Mouse (Mus musculus) liver, embryonic 14.5 days (tissue): ENCODE measurements around the gene 0610040J01Rik. TPM values are rescaled to one million over a fixed set of nuclear protein-coding genes. Genes with fewer than 3 reads are reported as not detected.

Experiments used
- ATAC-seq: fragments of 200-750 bp; cut with Nextera tagmentation; 2 replicates; pipeline ENCODE4 v1.8.0; 2017; ENCODE audit warnings: moderate number of reproducible peaks, mild to moderate bottlenecking, moderate library complexity; ENCODE audit not compliant: insufficient read depth
- DNase-seq, 3 experiments: peaks; one replicate each; pipeline ENCODE4 v3.0.0-alpha.2; 2012 to 2013; ENCODE audit warnings: low read depth in 3 of 3, low spot score in 3 of 3
- H3K27ac ChIP-seq: fragments of 300-500 bp; sonication (generic); 2 replicates; pipeline ENCODE4 v1.5.1; 2014; ENCODE audit warnings: moderate library complexity, mild to moderate bottlenecking, control low read depth, inconsistent platforms
- H3K27me3 ChIP-seq: fragments of 300-500 bp; sonication (generic); 2 replicates; pipeline ENCODE4 v1.6.1; 2014; ENCODE audit warnings: mild to moderate bottlenecking, low read length, moderate library complexity; ENCODE audit not compliant: control insufficient read depth, insufficient read depth
- H3K36me3 ChIP-seq: fragments of 300-500 bp; sonication (generic); replicated peaks from 2 replicates; pipeline ENCODE4 v1.6.1; 2014; ENCODE audit warnings: low read depth; ENCODE audit not compliant: control insufficient read depth, insufficient read depth
- H3K4me1 ChIP-seq, 2 experiments: fragments of 200-500 bp in 1 of 2; fragments of 300-500 bp in 1 of 2; sonication (generic) in 1 of 2; replicated peaks; 2 replicates each; pipeline ENCODE4 v1.6.1; 2012 to 2014; ENCODE audit warnings: antibody characterized with exemption in 1 of 2, inconsistent platforms in 1 of 2, low read length in 1 of 2; ENCODE audit not compliant: control insufficient read depth in 2 of 2, insufficient read depth in 2 of 2
- H3K4me2 ChIP-seq: fragments of 300-500 bp; sonication (generic); 2 replicates; pipeline ENCODE4 v1.6.1; 2014; ENCODE audit warnings: low read depth, mild to moderate bottlenecking, control low read depth, moderate library complexity
- H3K4me3 ChIP-seq, 2 experiments: fragments of 200-500 bp in 1 of 2; fragments of 300-500 bp in 1 of 2; sonication (generic) in 1 of 2; 2 replicates each; pipeline ENCODE4 v1.5.1; 2012 to 2014; ENCODE audit warnings: low read depth in 2 of 2, low read length in 2 of 2, mild to moderate bottlenecking in 2 of 2, control low read depth in 1 of 2, inconsistent platforms in 1 of 2, moderate library complexity in 1 of 2; ENCODE audit not compliant: insufficient read depth in 1 of 2
- H3K9ac ChIP-seq: fragments of 300-500 bp; sonication (generic); replicated peaks from 2 replicates; pipeline ENCODE4 v1.6.1; 2014; ENCODE audit warnings: mild to moderate bottlenecking, control low read depth, moderate library complexity
- H3K9me3 ChIP-seq: fragments of 300-500 bp; sonication (generic); 2 replicates; pipeline ENCODE4 v1.6.1; 2016; ENCODE audit warnings: low read length, mixed read lengths; ENCODE audit not compliant: control insufficient read depth
- CTCF ChIP-seq: IDR thresholded peaks from 2 replicates; pipeline ENCODE4 v1.5.1; 2016; ENCODE audit warnings: antibody characterized with exemption, low read depth, control low read depth
- EP300 ChIP-seq: IDR thresholded peaks from 2 replicates; pipeline ENCODE4 v1.6.1; 2016; ENCODE audit warnings: antibody characterized with exemption, low read depth
- WGBS: fragments of 180-500 bp; shearing (Covaris S2); extraction: QIAGEN DNeasy Blood & Tissue Kit; methylation state at CpG from one replicate; pipeline ENCODE4 v1.1.7; 2014; ENCODE audit not compliant: insufficient replicate concordance; 5-methylcytosine and 5-hydroxymethylcytosine counted together
- polyA plus RNA-seq, 2 experiments: library from polyadenylated mRNA; depleted of rRNA in 1 of 2; stranded (reverse) in 1 of 2; unstranded in 1 of 2; fragments of >200 nt; fragmentation: Nextera tagmentation in 1 of 2; extraction: Ambion mirVana in 1 of 2; gene quantifications; 2 replicates each; pipeline versions ENCODE4 v1.2.1 to v1.2.3; 2012 to 2014

Gene 0610040J01Rik
- polyA plus RNA-seq, 2 experiments: 6.0 to 8.5 TPM

DNA sequence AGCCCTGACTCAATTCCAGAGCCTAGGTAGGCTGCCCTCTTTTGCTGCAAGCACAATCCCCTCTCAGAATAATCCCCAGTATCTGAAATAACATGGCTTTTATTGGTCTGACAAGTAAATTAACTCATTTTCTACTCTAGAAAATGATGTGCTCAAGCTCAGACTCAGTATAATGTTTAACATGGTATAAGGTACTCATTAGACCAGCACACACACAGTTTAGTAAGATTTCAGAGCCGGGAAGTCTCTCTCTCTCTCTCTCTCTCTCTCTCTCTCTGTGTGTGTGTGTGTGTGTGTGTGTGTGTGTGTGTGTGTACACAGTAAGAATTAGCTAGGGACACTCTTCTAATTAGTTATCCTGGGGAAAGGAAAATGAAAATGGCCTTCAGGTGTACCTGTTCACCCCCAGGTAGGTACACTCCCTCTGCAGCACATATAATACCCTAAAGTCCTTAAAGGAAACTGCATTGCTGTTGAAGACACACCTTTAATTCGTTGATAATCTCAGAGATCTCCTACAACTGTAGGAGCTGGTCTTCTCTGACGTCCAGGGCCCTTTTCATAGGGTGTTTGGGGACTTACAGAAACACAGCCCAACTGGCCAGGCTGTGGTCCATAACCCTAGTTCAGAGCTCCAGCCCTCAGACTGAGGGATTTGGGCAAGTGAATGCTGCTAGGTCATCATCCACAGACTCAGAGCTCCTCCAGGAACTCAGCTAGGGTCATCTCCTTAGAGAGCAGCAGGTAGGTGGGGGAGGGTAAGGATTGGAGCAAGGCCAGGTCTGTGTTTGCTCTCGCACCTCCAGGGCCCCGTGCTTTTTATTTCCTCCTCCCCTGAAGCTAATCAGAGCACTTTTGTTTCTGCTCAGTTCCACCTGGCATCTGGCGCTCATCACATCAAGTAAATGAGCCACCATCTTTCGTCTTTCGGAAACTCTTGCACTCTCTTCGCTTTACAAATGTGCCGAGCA lies 11.5 kb downstream of the 0610040J01Rik start:
- H3K4me3 ChIP-seq: no peak overlapping the region
- no peak overlapping the region for H3K27ac ChIP-seq
- H3K27me3 ChIP-seq: no peaks in the 10 kb centered on the region
- TF ChIP-seq CTCF: no peak
- no peak for TF ChIP-seq EP300
- ATAC-seq: no peak
- H3K36me3 ChIP-seq: no peaks in the 10 kb centered on the region
- DNase-seq: no peak
- 55% methylated on average over 10 of the region's 10 CpGs for WGBS
- no peak overlapping the region for H3K4me2 ChIP-seq
- no peak overlapping the region for H3K9ac ChIP-seq
- H3K9me3 ChIP-seq: no peaks in the 10 kb centered on the region
- H3K4me1 ChIP-seq: peaks cover 13 to 62% of the 10 kb centered on the region in 2 experiments

- TF ChIP-seq EP300: peak; percentile 52; the same call in 1 of the 2 replicates
- no peak for TF ChIP-seq CTCF
- H3K9ac ChIP-seq: no peak overlapping the region
- H3K36me3 ChIP-seq: no peaks in the 10 kb centered on the region
- no peak for DNase-seq
- no peak for ATAC-seq
- H3K27ac ChIP-seq: no peak overlapping the region
- no peaks in the 10 kb centered on the region for H3K27me3 ChIP-seq
- H3K4me2 ChIP-seq: no peak overlapping the region
- WGBS: 26% methylated on average over 8 of the region's 8 CpGs
- peaks cover 13 to 64% of the 10 kb centered on the region in 2 experiments for H3K4me1 ChIP-seq
- H3K9me3 ChIP-seq: no peaks in the 10 kb centered on the region
- no peak overlapping the region for H3K4me3 ChIP-seq
These were observed 12.6 kb downstream of the 0610040J01Rik start for GRCm38 (mm10) chr5:63824599-63825350.

DNA sequence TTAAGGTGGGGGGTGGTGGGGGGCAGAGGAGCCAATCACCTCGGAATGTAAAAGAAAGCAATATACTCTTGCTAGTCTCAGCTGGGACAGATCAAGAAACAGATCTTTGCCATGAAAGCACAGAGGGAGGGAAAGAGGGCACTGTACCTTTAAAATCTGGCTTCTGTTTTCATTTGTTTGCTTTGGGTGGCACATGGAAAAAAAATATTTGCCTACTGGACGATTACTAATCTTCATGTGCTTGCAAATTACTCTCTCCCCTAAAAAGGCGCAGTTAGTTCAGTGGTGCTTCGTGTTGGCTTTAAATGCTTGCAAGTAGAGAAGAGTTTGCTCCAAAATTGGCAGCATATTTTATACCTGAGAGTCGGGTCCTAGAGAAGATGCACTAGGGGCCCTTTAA lies 13.7 kb downstream of the 0610040J01Rik start:
- no peak overlapping the region for H3K4me2 ChIP-seq
- H3K9ac ChIP-seq: no peak overlapping the region
- no peak overlapping the region for H3K27ac ChIP-seq
- H3K4me1 ChIP-seq: peaks cover 15 to 71% of the 10 kb centered on the region in 2 experiments
- DNase-seq (no peak), ATAC-seq (no peak)
- no peak for TF ChIP-seq EP300
- no peak for TF ChIP-seq CTCF
- H3K36me3 ChIP-seq: no peaks in the 10 kb centered on the region
- no peaks in the 10 kb centered on the region for H3K27me3 ChIP-seq
- 52% methylated on average over 5 of the region's 5 CpGs for WGBS
- H3K9me3 ChIP-seq: no peaks in the 10 kb centered on the region
- no peak overlapping the region for H3K4me3 ChIP-seq

- DNase-seq: no peak
- H3K4me1 ChIP-seq: peaks cover 8 to 68% of the 10 kb centered on the region in 2 experiments
- 9% methylated on average over 6 of the region's 6 CpGs for WGBS
- no peaks in the 10 kb centered on the region for H3K9me3 ChIP-seq
- no peak overlapping the region for H3K27ac ChIP-seq
- H3K27me3 ChIP-seq: no peaks in the 10 kb centered on the region
- no peak overlapping the region for H3K4me3 ChIP-seq
- TF ChIP-seq EP300 (no peak), CTCF (no peak)
- H3K9ac ChIP-seq: no peak overlapping the region
- H3K36me3 ChIP-seq: no peaks in the 10 kb centered on the region
- H3K4me2 ChIP-seq: peak overlapping the region; percentile 13; the same call in 1 of the 2 replicates
- no peak for ATAC-seq
These were observed 14.8 kb downstream of the 0610040J01Rik start for GRCm38 (mm10) chr5:63827006-63827405.
